Mouse (Mus musculus): ENCODE measurements around the gene Dop1b. TPM values are rescaled to one million over a fixed set of nuclear protein-coding genes. Genes with fewer than 3 reads are reported as not detected.

Gene Dop1b
- total and polyA plus RNA-seq, 3 experiments: 0.90 to 4.5 (median 3.1) TPM

- H3K4me1 ChIP-seq (ENCODE audit: control insufficient read depth in 1 of 2, insufficient read depth in 2 of 2): peaks cover 0 to 49% of the 10 kb centered on the region in 2 experiments; a peak in 2 of 4 replicates
- H3K9me3 ChIP-seq (replicated peaks; ENCODE audit: low read length): peaks cover 10% of the 10 kb centered on the region
- TF ChIP-seq MXI1 (IDR thresholded peaks at IDR 0.05; ENCODE audit: low read depth, low read length): peak; percentile 79
- peak; percentile 81 for TF ChIP-seq ZNF384 (IDR thresholded peaks at IDR 0.05; ENCODE audit: low read depth, low read length)
- TF ChIP-seq MEF2A (IDR thresholded peaks at IDR 0.05; ENCODE audit: borderline replicate concordance, low read depth, low read length): peak; percentile 49; the same call in 1 of the 2 replicates
- peak; percentile 48; the same call in 1 of the 2 replicates for TF ChIP-seq SIN3A (IDR thresholded peaks at IDR 0.05; ENCODE audit: low read length)
- TF ChIP-seq CHD1 (IDR thresholded peaks at IDR 0.05; ENCODE audit: low read depth, low read length): no peak
- 0 out of 2 replicates have a peak, but pooled peaks have one; percentile 29 for TF ChIP-seq MYC (IDR thresholded peaks at IDR 0.05; ENCODE audit: low read depth, low read length)
- no peak for TF ChIP-seq JUND (conservative IDR thresholded peaks at IDR 0.05; ENCODE audit: low read depth, low read length)
- no peak for TF ChIP-seq IRF4 (IDR thresholded peaks at IDR 0.05; ENCODE audit: low read depth, low read length)
- TF ChIP-seq BHLHE40 (IDR thresholded peaks at IDR 0.05; ENCODE audit: low read depth, low read length): peak; percentile 48
- 0 out of 2 replicates have a peak, but pooled peaks have one; percentile 2 for TF ChIP-seq MAZ (IDR thresholded peaks at IDR 0.05; ENCODE audit: low read depth, low read length)
- no peak; the same call in 1 of the 2 replicates for TF ChIP-seq ZMIZ1 (IDR thresholded peaks at IDR 0.05; ENCODE audit: low read depth, low read length)
- TF ChIP-seq ZC3H11A (IDR thresholded peaks at IDR 0.05; ENCODE audit: low read depth, low read length): no peak
- TF ChIP-seq TCF12 (IDR thresholded peaks at IDR 0.05; ENCODE audit: low read depth, low read length): no peak
- TF ChIP-seq KAT2A (IDR thresholded peaks at IDR 0.05; ENCODE audit: insufficient replicate concordance, low read length): 0 out of 2 replicates have a peak, but pooled peaks have one; percentile 15
- peak; percentile 63 for TF ChIP-seq ELF1 (IDR thresholded peaks at IDR 0.05; ENCODE audit: low read depth, low read length)
- TF ChIP-seq USF2 (conservative IDR thresholded peaks at IDR 0.05; ENCODE audit: low read depth, low read length): no peak
- TF ChIP-seq HCFC1 (IDR thresholded peaks at IDR 0.05; ENCODE audit: low read depth, low read length): 0 out of 2 replicates have a peak, but pooled peaks have one; percentile 32
- peak in 1 of 2 experiments; percentile 34; a peak in 2 of 4 replicates for TF ChIP-seq CTCF (conservative IDR thresholded peaks at IDR 0.05 in 1 of 2, IDR thresholded peaks at IDR 0.05 in 1 of 2; ENCODE audit: low read depth in 2 of 2, low read length in 2 of 2)
- TF ChIP-seq ETS1 (conservative IDR thresholded peaks at IDR 0.05; ENCODE audit: low read depth, low read length): peak; percentile 47
- 0 out of 2 replicates have a peak, but pooled peaks have one; percentile 23 for TF ChIP-seq RCOR1 (conservative IDR thresholded peaks at IDR 0.05; ENCODE audit: low read depth, low read length)
- TF ChIP-seq NELFE (IDR thresholded peaks at IDR 0.05; ENCODE audit: low read depth, low read length): 0 out of 2 replicates have a peak, but pooled peaks have one; percentile 35
- TF ChIP-seq SMC3 (IDR thresholded peaks at IDR 0.05; ENCODE audit: low read depth, low read length): 0 out of 2 replicates have a peak, but pooled peaks have one; percentile 14
- no peak for TF ChIP-seq JUN (IDR thresholded peaks at IDR 0.05; ENCODE audit: insufficient read depth, low read depth, low read length)
- peak; percentile 74; the same call in 1 of the 2 replicates for TF ChIP-seq UBTF (IDR thresholded peaks at IDR 0.05; ENCODE audit: low read depth, low read length)
- TF ChIP-seq NRF1 (IDR thresholded peaks at IDR 0.05; ENCODE audit: low read depth, low read length): peak; percentile 21; the same call in 1 of the 2 replicates
- TF ChIP-seq USF1 (IDR thresholded peaks at IDR 0.05; ENCODE audit: low read depth, low read length): no peak
- TF ChIP-seq E2F4 (IDR thresholded peaks at IDR 0.05; ENCODE audit: insufficient replicate concordance, low read depth, low read length): no peak
- in situ Hi-C loops (cut with MboI; ENCODE audit: low pct_ligation_motif_present, low pct_unique_long_range_greater_than_20kb, low sequenced_read_pairs): loop anchor here (10.0 kb wide), 1 partner anchor 48 kb away; no protein-coding TSS in a partner anchor
- peak overlapping the region; percentile 44 for H3K4me2 ChIP-seq (ENCODE audit: insufficient read depth, low read depth, poor library complexity, severe bottlenecking)
- peak overlapping the region; percentile 85 for H3K9ac ChIP-seq (ENCODE audit: insufficient read depth, low read depth)
- DNase-seq (ENCODE audit: extremely low read depth): peak; percentile 77
- H3K79me2 ChIP-seq (replicated peaks; ENCODE audit: control insufficient read depth, extremely low read depth, insufficient read depth, poor library complexity, severe bottlenecking): peaks cover 51% of the 10 kb centered on the region
- H3K36me3 ChIP-seq (replicated peaks in 1 of 2; ENCODE audit: control insufficient read depth in 1 of 2, insufficient read depth in 1 of 2, low read length in 1 of 2): peaks cover 0 to 33% of the 10 kb centered on the region in 2 experiments
- peak overlapping the region; percentile 65 for H3K27ac ChIP-seq (ENCODE audit: insufficient read depth, low read depth)
- H3K4me3 ChIP-seq (replicated peaks in 1 of 3; ENCODE audit: low read depth in 2 of 3, low read length in 2 of 3, poor library complexity in 1 of 3): peak overlapping the region; percentile 90 to 96 (median 90)
- H3K27me3 ChIP-seq (replicated peaks): no peaks in the 10 kb centered on the region
- dilution Hi-C loops (cut with MboI; ENCODE audit: extremely low pct_ligation_motif_present, extremely low pct_unique_long_range_greater_than_20kb, low sequenced_read_pairs): no loop called here
These were observed 121.0 kb downstream of the Dop1b start for GRCm38 (mm10) chr16:93832451-93833276.
